Mouse (Mus musculus) liver, postnatal 0 days (tissue): ENCODE data around the gene Gm9945.

ENCODE experiments used
- CTCF ChIP-seq: sonication (generic); IDR thresholded peaks from 2 replicates; pipeline ENCODE4 v1.5.1; 2016; ENCODE audit warnings: antibody characterized with exemption, low read depth
- EP300 ChIP-seq: IDR thresholded peaks from 2 replicates; pipeline ENCODE4 v1.6.1; 2016; ENCODE audit warnings: antibody characterized with exemption, low read depth, mild to moderate bottlenecking

DNA sequence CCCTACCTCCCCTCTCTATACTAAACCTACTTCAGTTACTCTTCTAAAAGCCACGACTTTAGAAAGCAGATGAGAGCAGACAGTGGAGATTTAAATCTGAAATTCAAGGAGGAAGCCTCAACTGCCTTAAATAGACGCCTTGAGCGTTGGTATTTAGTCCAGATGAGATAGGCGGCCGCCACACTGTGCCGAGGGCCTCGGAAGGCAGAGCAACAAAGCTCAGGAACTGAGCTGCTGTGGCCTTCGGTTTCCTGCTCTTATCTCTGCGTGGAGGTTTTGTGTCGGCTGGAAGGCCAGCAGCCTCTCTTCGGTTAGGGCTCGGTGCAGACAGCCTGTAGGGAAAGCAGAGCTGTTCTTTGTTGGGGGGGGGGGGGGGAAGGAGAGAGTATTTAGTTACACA is 38.0 kb upstream of the Gm9945 start:
- TF ChIP-seq CTCF (no peak), EP300 (no peak)
